Mouse (Mus musculus): ENCODE measurements around the gene Lrrc73.
A peak's percentile ranks its signal among the peaks of the same experiment; 100 is the strongest.

Gene Lrrc73

GRCm38 (mm10) chr17:46265502-46265901 lies 12.2 kb downstream of the Lrrc73 start:
- no peak for DNase-seq

GRCm38 (mm10) chr17:46265918-46266618 lies 12.7 kb downstream of the Lrrc73 start:
- peak; percentile 91 for DNase-seq

GRCm38 (mm10) chr17:46266986-46267385 lies 13.7 kb downstream of the Lrrc73 start:
- DNase-seq, result no peak

- no peak for DNase-seq
Measured at GRCm38 (mm10) chr17:46267511-46267910, 14.2 kb downstream of the Lrrc73 start.

- no peak for DNase-seq
Measured at GRCm38 (mm10) chr17:46268026-46268720, 14.8 kb downstream of the Lrrc73 start.

GRCm38 (mm10) chr17:46269771-46270534 lies 16.6 kb downstream of the Lrrc73 start:
- no peak for DNase-seq

DNA sequence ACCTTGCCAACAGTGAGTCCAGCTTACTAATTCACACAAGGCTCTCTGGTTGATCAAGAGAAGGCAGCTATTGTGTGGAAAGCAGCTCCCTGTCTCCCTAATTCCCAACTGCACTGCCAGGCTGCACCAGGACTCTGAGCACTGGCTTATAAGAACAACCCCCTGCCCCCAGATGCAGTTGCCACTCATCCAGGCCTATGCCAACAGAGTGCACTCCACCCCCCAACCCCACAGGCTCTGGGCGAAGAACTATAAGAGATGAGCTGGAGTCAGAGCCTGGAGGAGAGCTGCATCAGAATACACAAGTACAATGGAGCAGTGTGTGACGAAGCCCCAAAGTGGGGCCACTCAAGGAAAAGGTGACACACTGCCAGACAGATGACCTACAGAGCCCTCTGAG lies 18.7 kb downstream of the Lrrc73 start:
- DNase-seq, result no peak

GRCm38 (mm10) chr17:46272675-46273074 lies 19.3 kb downstream of the Lrrc73 start:
- no peak for DNase-seq

GRCm38 (mm10) chr17:46273803-46274236 lies 20.5 kb downstream of the Lrrc73 start:
- DNase-seq, result no peak

DNA sequence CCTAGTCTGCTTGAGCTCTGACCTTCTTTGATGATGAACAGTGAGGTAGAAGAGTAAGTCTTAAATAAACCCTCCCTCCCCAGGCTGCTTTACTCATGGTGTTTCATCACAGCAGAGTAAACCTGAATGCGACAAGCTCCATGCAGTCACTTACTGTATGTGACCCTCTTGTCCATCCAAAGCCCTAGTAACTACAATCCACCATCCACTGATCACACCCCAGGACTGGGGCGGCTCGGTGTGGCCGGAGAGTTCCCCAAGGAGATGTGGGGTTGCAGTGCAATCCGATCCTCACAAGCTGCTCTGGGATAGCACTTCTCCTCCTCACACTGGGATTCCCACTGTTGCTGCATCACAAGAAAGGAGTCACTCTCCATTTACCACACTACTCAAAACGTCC lies 21.1 kb downstream of the Lrrc73 start:
- no peak for DNase-seq

DNA sequence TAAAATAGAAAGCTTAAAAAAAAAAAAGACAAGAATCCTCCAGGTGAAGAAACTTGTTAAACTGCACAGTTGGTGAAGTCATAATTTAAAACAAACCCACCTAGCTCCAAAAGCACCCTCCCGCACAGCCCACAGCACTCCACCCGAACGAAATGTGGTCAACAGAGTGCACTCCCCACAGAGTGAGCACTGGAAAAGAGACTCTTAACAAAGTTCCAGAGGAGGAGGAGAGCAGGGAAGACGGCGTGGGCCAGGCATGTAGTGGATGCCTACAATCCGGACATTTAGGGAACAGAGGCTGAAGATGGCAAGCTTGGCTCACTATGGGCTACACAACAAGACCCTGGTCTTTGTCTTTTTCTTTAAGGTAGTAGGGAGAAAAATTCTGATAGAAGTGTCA lies 21.7 kb downstream of the Lrrc73 start:
- no peak for DNase-seq

GRCm38 (mm10) chr17:46275506-46275905 lies 22.2 kb downstream of the Lrrc73 start:
- DNase-seq, result no peak

- DNase-seq, result no peak
Measured at GRCm38 (mm10) chr17:46277586-46277985, 24.3 kb downstream of the Lrrc73 start.

GRCm38 (mm10) chr17:46278011-46278765 lies 24.9 kb downstream of the Lrrc73 start:
- no peak for DNase-seq

DNA sequence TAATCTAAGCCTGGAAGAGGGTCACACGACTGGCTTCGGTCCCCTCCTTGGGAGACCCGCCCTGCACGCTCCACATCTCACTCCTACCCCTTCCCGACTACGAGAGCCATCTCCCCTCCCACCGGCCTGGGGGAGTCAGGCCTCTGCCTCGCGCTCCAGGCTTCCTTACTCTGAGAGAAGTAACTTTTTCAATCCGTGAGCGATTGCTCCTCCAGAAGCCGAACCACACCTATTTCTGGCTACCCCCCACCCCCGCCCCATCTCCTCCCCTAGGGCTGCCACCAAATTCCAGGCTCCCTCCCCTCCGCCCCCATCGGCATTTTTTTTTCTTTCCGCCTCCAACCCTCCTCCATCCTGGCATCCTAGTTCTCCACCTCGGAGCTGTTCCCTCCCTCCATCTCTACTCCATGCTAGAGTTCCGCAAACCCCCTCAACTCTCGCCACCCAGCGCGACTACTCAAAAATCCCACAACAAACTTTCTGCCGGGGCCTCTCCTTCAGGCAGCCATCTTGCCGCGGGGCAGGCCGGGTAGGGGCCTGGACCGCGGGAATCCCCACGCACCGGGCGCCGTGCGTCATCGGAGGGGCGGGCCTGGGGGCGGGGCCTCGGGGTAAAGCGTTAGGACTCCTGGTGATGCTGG lies 29.3 kb downstream of the Lrrc73 start, which contains the start of gene Tjap1:
Tjap1 (minus strand) TSS at position 544 of the 641 bp plus-strand sequence.
- DNase-seq, result peak; percentile 90

- DNase-seq, result no peak
Measured at GRCm38 (mm10) chr17:46283140-46283539, 29.8 kb downstream of the Lrrc73 start.

DNA sequence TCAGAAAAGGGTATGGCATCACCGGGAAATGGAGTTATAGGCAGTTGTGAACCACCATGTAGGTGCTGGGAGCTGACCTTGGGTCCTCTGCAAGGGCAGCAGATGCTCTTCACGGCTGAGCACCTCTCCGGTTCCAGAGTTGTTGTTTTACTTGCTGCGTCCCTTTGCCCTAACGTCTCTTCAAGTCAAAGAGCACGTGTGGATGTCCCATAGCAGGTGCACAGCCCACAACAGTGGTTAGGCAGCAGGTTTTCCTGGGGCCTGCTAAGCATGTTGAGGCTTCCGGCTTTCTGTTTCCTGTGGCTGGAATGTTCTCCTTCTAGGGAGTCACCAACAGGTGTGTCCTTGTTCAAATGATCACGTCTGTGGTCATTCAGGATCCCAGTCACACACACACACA lies 30.6 kb downstream of the Lrrc73 start:
- no peak for DNase-seq

DNA sequence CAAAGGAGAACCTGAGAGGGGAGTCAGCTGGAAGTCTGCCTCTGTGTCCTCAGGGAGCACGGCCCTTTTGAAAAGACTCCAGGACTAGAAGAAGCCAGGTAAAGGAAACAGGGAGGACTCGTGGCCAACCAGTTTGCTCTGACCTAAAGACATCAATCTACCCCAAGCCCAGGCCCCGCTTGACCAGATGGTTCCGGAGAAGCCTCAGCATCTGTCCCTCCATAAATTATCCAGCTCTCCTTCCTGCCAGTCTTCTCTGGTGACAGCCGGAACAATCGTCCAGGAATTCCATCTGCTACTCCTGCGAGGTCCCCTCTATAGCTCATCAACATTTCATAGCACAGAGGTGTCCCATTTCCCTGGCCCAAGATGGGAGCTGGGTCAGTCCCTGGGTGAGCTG lies 31.3 kb downstream of the Lrrc73 start:
- no peak for DNase-seq

DNA sequence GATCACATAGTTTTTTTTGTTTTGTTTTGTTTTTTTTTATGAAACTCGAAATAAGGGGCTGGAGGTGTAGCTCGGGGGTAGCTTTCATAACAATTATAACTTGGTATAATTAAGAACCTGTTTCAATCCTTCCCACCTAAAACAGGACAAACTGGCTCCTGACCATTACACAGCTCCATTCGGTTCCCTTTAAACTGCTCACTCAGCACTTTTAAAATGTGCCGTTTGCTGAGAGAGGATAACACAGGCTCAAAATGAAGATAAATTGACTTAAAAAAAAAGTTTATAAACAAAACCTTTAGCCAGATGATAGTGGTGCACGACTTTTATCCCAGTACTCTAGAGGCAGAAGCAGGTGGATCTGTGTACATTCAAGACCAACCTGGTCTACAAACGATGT lies 32.1 kb downstream of the Lrrc73 start:
- no peak for DNase-seq

GRCm38 (mm10) chr17:46287678-46288095 lies 34.4 kb downstream of the Lrrc73 start:
- DNase-seq, result peak; percentile 86

GRCm38 (mm10) chr17:46296601-46297000 lies 43.3 kb downstream of the Lrrc73 start:
- no peak for DNase-seq

- DNase-seq, result no peak
Measured at GRCm38 (mm10) chr17:46297028-46297363, 43.7 kb downstream of the Lrrc73 start.
